Mouse (Mus musculus) megakaryocyte, embryonic 14.5 days (primary cell): ENCODE results near the gene Hoxa10.

Experiments
- FLI1 ChIP-seq: IDR thresholded peaks from 2 replicates; pipeline ENCODE4 v1.6.1; 2012; ENCODE audit warnings: low read length, inconsistent platforms, mixed read lengths
- GATA1 ChIP-seq: IDR thresholded peaks from 3 replicates; pipeline ENCODE4 v1.6.1; 2012; ENCODE audit warnings: mixed read lengths, low read length, inconsistent platforms, borderline replicate concordance

DNA sequence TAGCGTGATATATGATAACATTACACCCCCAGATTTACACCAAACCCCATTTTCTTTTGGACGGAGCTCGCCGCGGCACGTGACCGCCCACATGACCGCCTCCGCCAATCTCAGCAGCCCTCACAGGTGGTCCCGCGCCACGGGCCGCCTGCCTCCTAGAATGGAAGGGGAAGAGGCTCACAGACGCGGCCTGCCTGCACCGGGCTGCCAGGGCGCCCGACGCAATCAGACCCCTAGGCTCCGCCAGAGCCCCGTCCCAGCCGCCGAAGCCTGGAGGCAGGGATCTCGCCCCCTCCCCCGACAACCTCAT, 23.2 kb downstream of the Hoxa10 start:
- TF ChIP-seq GATA1: no peak
- TF ChIP-seq FLI1: no peak
